Mouse (Mus musculus) spleen, adult 2 months (tissue): ENCODE measurements around the gene Acat2.
"Not testable (repeated sequence)": the region's sequence is repeated elsewhere in the genome, so short reads cannot be mapped to it uniquely, and the experiment has no call there.

ENCODE experiments used
- CTCF ChIP-seq: fragments of 200-500 bp; IDR thresholded peaks from 2 replicates; pipeline ENCODE4 v1.5.1; 2011; ENCODE audit warnings: mild to moderate bottlenecking, inconsistent platforms; ENCODE audit not compliant: insufficient read depth, insufficient read length, insufficient replicate concordance; ENCODE audit errors: extremely low read depth
- POLR2A ChIP-seq: fragments of 200-500 bp; IDR thresholded peaks from 2 replicates; pipeline ENCODE4 v1.6.1; 2011; ENCODE audit warnings: low read depth, low read length, inconsistent platforms

GRCm38 (mm10) chr17:12931576-12931975, 29.0 kb downstream of the Acat2 start:
- TF ChIP-seq POLR2A, CTCF: not testable (repeated sequence)
